Mouse (Mus musculus): ENCODE measurements around the gene Klk4. TPM values are rescaled to one million over a fixed set of nuclear protein-coding genes. Genes with fewer than 3 reads are reported as not detected.
A peak's percentile ranks its signal among the peaks of the same experiment; 100 is the strongest.

Klk4 gene
- polyA plus RNA-seq, 1 experiment: not detected

DNA sequence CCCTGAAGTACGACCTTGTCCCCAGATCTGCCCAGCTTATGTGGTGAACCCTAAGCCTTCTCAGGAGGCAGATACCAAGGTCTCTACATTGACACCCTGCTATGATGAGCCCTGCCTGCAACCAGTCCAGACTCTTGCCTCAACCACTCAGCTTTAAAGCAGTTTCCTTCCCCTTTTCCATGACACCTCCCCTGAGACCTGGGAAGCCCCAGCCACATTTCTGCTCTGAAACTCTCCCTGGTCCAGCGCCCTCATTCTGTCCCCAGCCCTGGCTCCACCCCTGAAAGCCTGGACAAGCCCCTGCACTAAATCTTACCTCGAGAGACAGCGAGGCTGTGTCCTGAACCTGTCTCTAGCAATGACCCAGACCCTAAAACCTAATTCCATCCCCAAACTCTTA is 1.9 kb downstream of the Klk4 start:
- no peak for TF ChIP-seq POLR2A (IDR thresholded peaks at IDR 0.05; ENCODE audit: low read depth, low read length)
- TF ChIP-seq CTCF (IDR thresholded peaks at IDR 0.05; ENCODE audit: extremely low read depth, insufficient read length, insufficient replicate concordance, low read depth, low read length): no peak
- Histone ChIP-seq H3K27me3 (ENCODE audit: control insufficient read depth, insufficient read depth, low read length) (no peaks in the 10 kb centered on the region), H3K36me3 (ENCODE audit: control insufficient read depth, insufficient read depth, low read length) (no peaks in the 10 kb centered on the region), H3K4me3 (ENCODE audit: low read depth, low read length) (no peak overlapping the region), H3K27ac (ENCODE audit: insufficient read depth, low read depth, low read length) (no peak overlapping the region), H3K4me1 (ENCODE audit: control insufficient read depth, insufficient read depth, insufficient read length, low read length) (no peaks in the 10 kb centered on the region)
- WGBS: 19% methylated on average over 4 of the region's 4 CpGs

DNA sequence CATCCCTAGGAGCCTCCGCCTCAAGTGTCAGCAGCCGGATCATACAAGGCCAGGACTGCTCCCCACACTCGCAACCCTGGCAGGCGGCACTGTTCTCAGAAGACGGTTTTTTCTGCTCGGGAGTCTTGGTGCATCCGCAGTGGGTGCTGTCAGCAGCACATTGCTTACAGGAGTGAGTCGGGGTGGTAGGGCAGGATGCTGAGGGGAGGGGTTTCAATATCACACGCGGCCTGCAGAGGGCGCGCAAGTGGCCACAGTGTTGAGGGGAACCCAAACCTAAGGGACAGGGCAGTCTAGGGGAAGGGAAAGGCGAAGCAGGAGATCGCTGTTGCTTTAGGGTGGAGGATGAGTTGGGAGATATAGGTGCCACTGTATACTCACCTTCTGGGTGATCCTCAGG is 2.6 kb downstream of the Klk4 start:
- Histone ChIP-seq H3K4me1 (ENCODE audit: control insufficient read depth, insufficient read depth, insufficient read length, low read length) (no peaks in the 10 kb centered on the region), H3K36me3 (ENCODE audit: control insufficient read depth, insufficient read depth, low read length) (no peaks in the 10 kb centered on the region), H3K27me3 (ENCODE audit: control insufficient read depth, insufficient read depth, low read length) (no peaks in the 10 kb centered on the region), H3K4me3 (ENCODE audit: low read depth, low read length) (no peak overlapping the region), H3K27ac (ENCODE audit: insufficient read depth, low read depth, low read length) (no peak overlapping the region)
- WGBS: 14% methylated on average over 14 of the region's 14 CpGs
- TF ChIP-seq CTCF (IDR thresholded peaks at IDR 0.05; ENCODE audit: extremely low read depth, insufficient read length, insufficient replicate concordance, low read depth, low read length) (peak; percentile 53; the same call in 1 of the 2 replicates), POLR2A (IDR thresholded peaks at IDR 0.05; ENCODE audit: low read depth, low read length) (no peak)

DNA sequence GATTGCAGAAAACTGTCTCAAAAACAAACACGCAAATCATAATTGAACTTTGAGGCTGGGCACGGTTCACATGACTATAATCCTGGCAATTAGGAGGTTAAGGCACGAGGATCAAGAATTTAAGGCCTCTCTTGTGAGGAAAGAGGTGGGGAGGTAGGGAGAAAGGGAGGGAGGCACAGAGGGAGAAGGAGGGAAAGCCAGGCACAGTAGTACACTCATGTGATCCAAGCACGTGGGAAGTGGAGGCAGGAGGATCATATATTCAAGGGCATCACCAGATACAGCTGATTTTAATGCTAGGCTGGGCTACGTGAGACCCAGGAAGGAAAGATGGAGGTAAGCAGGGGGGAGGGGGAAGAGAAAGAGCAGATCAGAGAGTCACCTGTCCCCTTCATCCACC is 10.4 kb downstream of the Klk4 start:
- no peak overlapping the region for H3K4me3 ChIP-seq (ENCODE audit: low read depth, low read length)
- no peaks in the 10 kb centered on the region for H3K4me1 ChIP-seq (ENCODE audit: control insufficient read depth, insufficient read depth, insufficient read length, low read length)
- 27% methylated on average over 5 of the region's 5 CpGs for WGBS
- no peaks in the 10 kb centered on the region for H3K36me3 ChIP-seq (ENCODE audit: control insufficient read depth, insufficient read depth, low read length)
- no peaks in the 10 kb centered on the region for H3K27me3 ChIP-seq (ENCODE audit: control insufficient read depth, insufficient read depth, low read length)
- H3K27ac ChIP-seq (ENCODE audit: insufficient read depth, low read depth, low read length): no peak overlapping the region
- TF ChIP-seq POLR2A (IDR thresholded peaks at IDR 0.05; ENCODE audit: low read depth, low read length) (no peak), CTCF (IDR thresholded peaks at IDR 0.05; ENCODE audit: extremely low read depth, insufficient read length, insufficient replicate concordance, low read depth, low read length) (no peak)

GRCm38 (mm10) chr7:43891788-43892187 is 10.8 kb downstream of the Klk4 start:
- no peak overlapping the region for H3K4me3 ChIP-seq (ENCODE audit: low read depth, low read length)
- no peaks in the 10 kb centered on the region for H3K36me3 ChIP-seq (ENCODE audit: control insufficient read depth, insufficient read depth, low read length)
- WGBS: 35% methylated on average over 3 of the region's 3 CpGs
- H3K4me1 ChIP-seq (ENCODE audit: control insufficient read depth, insufficient read depth, insufficient read length, low read length): no peaks in the 10 kb centered on the region
- H3K27me3 ChIP-seq (ENCODE audit: control insufficient read depth, insufficient read depth, low read length): no peaks in the 10 kb centered on the region
- TF ChIP-seq POLR2A (IDR thresholded peaks at IDR 0.05; ENCODE audit: low read depth, low read length) (no peak), CTCF (IDR thresholded peaks at IDR 0.05; ENCODE audit: extremely low read depth, insufficient read length, insufficient replicate concordance, low read depth, low read length) (no peak)
- H3K27ac ChIP-seq (ENCODE audit: insufficient read depth, low read depth, low read length): no peak overlapping the region

GRCm38 (mm10) chr7:43894836-43895235 is 13.9 kb downstream of the Klk4 start:
- H3K27ac ChIP-seq (ENCODE audit: insufficient read depth, low read depth, low read length): no peak overlapping the region
- H3K4me1 ChIP-seq (ENCODE audit: control insufficient read depth, insufficient read depth, insufficient read length, low read length): no peaks in the 10 kb centered on the region
- H3K36me3 ChIP-seq (ENCODE audit: control insufficient read depth, insufficient read depth, low read length): no peaks in the 10 kb centered on the region
- H3K27me3 ChIP-seq (ENCODE audit: control insufficient read depth, insufficient read depth, low read length): no peaks in the 10 kb centered on the region
- 9% methylated on average over 1 of the region's 1 CpGs for WGBS
- peak; percentile 75; the same call in 1 of the 2 replicates for TF ChIP-seq CTCF (IDR thresholded peaks at IDR 0.05; ENCODE audit: extremely low read depth, insufficient read length, insufficient replicate concordance, low read depth, low read length)
- TF ChIP-seq POLR2A (IDR thresholded peaks at IDR 0.05; ENCODE audit: low read depth, low read length): no peak
- no peak overlapping the region for H3K4me3 ChIP-seq (ENCODE audit: low read depth, low read length)

GRCm38 (mm10) chr7:43914821-43915220 is 33.9 kb downstream of the Klk4 start:
- H3K27ac ChIP-seq (ENCODE audit: insufficient read depth, low read depth, low read length): no peak overlapping the region
- H3K36me3 ChIP-seq (ENCODE audit: control insufficient read depth, insufficient read depth, low read length): no peaks in the 10 kb centered on the region
- H3K4me3 ChIP-seq (ENCODE audit: low read depth, low read length): no peak overlapping the region
- WGBS: 27% methylated on average over 9 of the region's 9 CpGs
- no peaks in the 10 kb centered on the region for H3K27me3 ChIP-seq (ENCODE audit: control insufficient read depth, insufficient read depth, low read length)
- H3K4me1 ChIP-seq (ENCODE audit: control insufficient read depth, insufficient read depth, insufficient read length, low read length): no peaks in the 10 kb centered on the region
- TF ChIP-seq CTCF (IDR thresholded peaks at IDR 0.05; ENCODE audit: extremely low read depth, insufficient read length, insufficient replicate concordance, low read depth, low read length): no peak
- TF ChIP-seq POLR2A (IDR thresholded peaks at IDR 0.05; ENCODE audit: low read depth, low read length): no peak

DNA sequence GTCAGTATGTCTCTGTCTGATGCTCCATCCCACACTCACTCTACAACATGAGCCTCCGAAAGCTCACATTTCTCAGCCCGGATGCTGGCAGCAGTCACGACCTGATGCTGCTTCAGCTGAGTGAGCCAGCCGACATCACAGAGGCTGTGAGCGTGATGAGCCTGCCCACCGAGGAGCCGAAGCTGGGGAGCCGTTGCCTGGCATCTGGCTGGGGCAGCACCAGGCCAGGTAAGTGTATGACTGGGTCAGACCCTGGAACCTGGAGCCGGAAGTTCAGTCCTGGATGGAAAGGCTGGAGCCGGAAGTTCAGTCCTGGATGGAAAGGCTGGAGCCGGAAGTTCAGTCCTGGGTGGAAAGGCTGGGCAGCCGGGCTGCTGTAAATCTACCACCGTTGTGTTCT is 37.5 kb downstream of the Klk4 start:
- H3K36me3 ChIP-seq (ENCODE audit: control insufficient read depth, insufficient read depth, low read length): no peaks in the 10 kb centered on the region
- TF ChIP-seq POLR2A (IDR thresholded peaks at IDR 0.05; ENCODE audit: low read depth, low read length): no peak
- TF ChIP-seq CTCF (IDR thresholded peaks at IDR 0.05; ENCODE audit: extremely low read depth, insufficient read length, insufficient replicate concordance, low read depth, low read length): no peak
- 82% methylated on average over 13 of the region's 13 CpGs for WGBS
- no peaks in the 10 kb centered on the region for H3K4me1 ChIP-seq (ENCODE audit: control insufficient read depth, insufficient read depth, insufficient read length, low read length)
- no peaks in the 10 kb centered on the region for H3K27me3 ChIP-seq (ENCODE audit: control insufficient read depth, insufficient read depth, low read length)
- no peak overlapping the region for H3K27ac ChIP-seq (ENCODE audit: insufficient read depth, low read depth, low read length)
- no peak overlapping the region for H3K4me3 ChIP-seq (ENCODE audit: low read depth, low read length)

DNA sequence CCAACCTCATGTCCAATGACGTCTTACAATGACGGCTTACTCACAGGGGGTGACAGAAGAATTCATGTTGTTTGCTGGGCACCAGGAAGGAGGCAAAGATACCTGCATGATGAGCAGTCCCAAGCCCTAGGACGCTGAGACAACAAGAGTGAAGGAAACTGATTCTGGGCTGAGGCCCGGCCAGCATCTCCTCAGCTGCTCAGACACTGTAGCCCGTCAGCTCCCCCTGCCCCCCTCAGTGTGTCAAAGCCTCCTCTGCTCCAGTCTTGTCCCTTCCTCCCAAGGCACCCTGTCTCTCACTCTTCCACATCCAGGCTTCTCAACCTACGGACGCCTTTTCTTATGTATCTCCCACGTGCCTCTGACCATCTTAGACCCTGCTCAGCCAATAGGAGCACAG is 37.9 kb downstream of the Klk4 start:
- no peaks in the 10 kb centered on the region for H3K27me3 ChIP-seq (ENCODE audit: control insufficient read depth, insufficient read depth, low read length)
- WGBS: 73% methylated on average over 8 of the region's 8 CpGs
- H3K27ac ChIP-seq (ENCODE audit: insufficient read depth, low read depth, low read length): no peak overlapping the region
- H3K36me3 ChIP-seq (ENCODE audit: control insufficient read depth, insufficient read depth, low read length): no peaks in the 10 kb centered on the region
- H3K4me1 ChIP-seq (ENCODE audit: control insufficient read depth, insufficient read depth, insufficient read length, low read length): no peaks in the 10 kb centered on the region
- no peak overlapping the region for H3K4me3 ChIP-seq (ENCODE audit: low read depth, low read length)
- TF ChIP-seq POLR2A (IDR thresholded peaks at IDR 0.05; ENCODE audit: low read depth, low read length) (no peak), CTCF (IDR thresholded peaks at IDR 0.05; ENCODE audit: extremely low read depth, insufficient read length, insufficient replicate concordance, low read depth, low read length) (no peak)
